Mouse (Mus musculus): ENCODE data around the gene Krt28.

Krt28 gene

DNA sequence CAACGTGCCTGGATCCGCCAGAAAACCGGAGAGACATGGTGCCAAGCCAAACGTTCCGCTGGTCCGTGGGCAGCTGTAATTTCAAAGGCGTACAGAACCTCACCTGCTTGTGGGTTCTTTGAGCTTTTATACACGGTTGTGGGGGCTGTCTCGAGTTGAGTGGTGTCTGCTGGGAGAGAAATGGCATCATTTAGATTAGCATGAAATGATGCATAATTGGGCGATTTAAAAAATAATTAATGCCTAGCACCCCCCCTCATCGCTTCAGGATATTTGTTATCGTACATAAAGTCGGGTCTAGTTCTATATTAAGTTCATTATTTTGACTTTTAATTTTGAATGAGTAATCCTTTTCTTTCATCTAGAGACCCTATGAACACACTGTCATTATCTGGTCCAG lies at the start of gene Krt28:
Gene Krt28, minus strand, starts transcription at position 101 of the 400 bp plus-strand sequence.
- DNase-seq (ENCODE audit: low spot score in 2 of 2): no peak

DNA sequence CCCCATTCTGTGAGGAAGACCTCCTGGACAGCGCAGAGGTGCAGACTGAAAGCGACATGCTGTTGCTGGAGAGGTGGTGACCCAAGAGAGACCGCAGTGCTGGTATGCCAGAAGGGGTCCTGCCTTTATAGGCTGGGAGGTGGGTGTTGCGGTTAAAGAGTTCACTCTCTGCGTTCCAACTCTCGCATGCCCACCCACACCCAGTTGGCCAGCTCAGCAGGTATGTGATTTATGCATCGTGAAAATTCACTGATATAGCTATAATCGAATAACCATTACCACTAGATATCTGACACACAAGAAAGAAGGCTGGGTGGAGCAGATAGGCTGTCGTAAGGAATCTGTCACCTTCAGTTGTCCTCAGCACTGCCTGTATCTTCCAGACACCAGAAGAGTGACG lies 47.5 kb upstream of the Krt28 start, which contains the start of gene Krt12:
Gene Krt12, minus strand, starts transcription at position 101 of the 400 bp plus-strand sequence.
- no peak for DNase-seq (ENCODE audit: low spot score in 2 of 2)

DNA sequence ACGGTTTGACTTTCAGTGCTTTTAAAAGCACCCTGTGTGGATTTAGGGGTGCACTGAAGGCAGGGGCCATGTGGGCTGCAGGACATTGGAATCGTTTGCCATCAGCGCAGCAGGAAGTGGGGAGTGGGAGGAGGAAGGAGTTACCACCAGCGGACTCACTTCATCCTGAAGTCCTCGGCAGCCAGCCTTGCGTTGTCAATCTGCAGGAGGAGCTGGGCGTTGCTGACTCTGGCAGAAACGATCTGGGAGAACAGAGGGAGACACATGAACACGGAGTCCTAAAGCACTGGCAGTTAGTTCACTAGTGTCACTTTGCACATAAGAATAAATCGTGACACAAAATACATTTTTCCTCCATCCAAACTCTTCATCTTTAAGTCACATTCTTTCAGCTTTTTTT lies 45.9 kb upstream of the Krt28 start:
- DNase-seq (ENCODE audit: low spot score in 2 of 2): no peak

DNA sequence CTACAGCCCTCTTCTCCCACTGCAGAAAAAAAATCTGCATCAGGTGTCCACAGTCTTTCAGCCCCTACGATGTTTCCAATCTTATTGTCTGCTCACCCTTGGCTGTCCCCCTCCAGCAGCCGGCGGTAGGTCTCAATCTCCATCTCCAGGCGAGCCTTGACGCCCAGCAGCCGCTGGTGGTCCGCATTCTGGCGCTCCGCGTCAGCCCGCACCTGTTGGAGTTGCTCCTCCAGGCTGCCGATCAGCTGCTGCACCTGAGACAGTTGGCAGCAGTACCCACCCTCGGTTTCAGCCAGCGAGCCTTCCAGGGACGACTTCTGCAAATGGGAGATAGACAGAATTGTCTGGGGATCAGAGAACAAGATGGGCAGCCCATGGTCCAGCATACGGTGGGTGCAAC lies 43.1 kb upstream of the Krt28 start:
- DNase-seq (ENCODE audit: low spot score in 2 of 2): no peak

DNA sequence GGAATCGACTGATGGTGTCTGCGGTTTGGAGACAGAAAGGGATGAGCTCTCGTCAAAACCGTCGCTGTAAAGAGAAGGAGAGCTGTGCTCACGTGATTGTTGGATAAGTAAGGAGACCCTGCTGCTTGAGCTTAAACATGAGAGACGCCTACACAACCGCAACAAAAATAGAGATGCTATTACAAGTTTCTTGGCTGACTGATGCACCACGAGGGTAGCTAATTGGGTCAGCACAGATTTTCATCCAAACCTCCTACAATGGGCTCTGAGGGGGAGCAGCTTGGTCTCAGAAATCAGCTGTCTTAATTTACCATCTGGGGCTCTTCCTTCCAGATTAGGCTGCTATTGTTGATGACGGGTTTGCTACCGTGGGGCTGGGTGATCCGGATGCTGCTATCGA lies 42.2 kb upstream of the Krt28 start:
- DNase-seq (ENCODE audit: low spot score in 2 of 2): no peak

DNA sequence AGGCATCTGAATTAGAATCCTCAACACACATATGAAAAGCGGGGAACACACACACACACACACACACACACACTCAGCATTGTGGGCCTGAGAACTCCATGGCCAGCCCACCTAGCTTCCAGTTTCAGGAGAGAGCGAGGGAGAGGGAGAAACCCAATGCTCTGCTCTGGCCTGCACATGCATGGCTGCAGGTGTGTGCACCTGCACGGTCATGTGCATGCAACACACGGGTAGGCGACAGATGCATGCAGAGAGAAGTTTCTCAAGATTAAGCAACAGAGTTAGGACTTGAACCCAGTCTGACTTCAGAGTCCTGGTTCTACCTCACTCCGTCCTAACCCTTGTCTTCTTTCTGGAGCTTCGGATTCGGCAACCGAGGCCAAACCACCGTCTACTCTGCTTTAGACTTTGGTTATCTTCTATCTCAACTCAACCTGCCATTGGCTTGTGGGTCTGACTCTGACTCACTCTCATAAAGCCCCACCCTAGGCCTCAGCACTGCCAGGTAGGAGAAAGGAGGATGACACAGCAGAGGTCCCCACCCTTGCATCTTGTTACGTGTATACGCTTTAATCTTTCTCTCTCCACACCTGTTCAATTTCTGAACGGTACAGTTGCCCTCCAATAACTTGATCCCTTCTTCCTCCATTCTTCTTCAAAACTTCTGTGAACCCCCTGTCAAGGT lies 39.9 kb upstream of the Krt28 start:
- DNase-seq (ENCODE audit: low spot score in 2 of 2): no peak

DNA sequence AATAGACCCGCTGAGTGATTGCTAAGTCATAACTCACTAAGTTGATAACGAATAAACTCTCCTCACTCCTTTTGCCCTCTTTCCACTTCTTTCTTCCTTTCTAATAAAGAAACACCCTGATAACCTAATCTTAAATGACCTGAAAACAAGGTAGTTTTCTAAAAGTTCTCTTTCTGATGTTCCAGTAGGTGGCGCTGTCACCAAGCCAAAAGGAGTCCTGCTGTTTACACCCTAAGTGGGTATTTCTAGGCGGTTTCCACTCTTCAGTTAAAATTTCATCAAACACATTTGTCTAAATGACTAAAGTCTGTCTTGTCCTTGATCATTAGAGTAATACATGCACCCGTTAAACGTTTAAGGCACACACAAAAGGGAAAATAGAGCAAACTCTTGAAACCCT lies 38.5 kb upstream of the Krt28 start:
- no peak for DNase-seq (ENCODE audit: low spot score in 2 of 2)

DNA sequence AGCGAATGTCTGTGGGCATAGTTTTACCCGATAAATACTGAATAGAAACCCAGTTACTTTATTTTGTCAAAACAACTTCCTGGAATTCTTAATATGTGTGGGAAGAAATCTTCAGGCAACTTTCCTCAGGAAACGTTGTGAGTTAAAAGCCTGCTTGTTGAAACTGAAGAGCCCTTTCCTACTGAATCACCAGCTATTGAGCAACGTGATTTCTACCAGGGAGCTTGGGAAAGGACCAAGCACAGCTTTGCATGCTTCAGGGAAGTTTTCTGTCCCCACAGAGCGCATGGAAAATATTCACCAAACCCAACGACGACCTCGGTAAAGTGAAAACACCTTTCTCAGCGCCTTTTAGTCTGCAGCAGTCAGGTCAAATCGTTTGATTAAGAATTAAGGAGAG lies 31.5 kb upstream of the Krt28 start:
- DNase-seq (ENCODE audit: low spot score in 2 of 2): no peak

DNA sequence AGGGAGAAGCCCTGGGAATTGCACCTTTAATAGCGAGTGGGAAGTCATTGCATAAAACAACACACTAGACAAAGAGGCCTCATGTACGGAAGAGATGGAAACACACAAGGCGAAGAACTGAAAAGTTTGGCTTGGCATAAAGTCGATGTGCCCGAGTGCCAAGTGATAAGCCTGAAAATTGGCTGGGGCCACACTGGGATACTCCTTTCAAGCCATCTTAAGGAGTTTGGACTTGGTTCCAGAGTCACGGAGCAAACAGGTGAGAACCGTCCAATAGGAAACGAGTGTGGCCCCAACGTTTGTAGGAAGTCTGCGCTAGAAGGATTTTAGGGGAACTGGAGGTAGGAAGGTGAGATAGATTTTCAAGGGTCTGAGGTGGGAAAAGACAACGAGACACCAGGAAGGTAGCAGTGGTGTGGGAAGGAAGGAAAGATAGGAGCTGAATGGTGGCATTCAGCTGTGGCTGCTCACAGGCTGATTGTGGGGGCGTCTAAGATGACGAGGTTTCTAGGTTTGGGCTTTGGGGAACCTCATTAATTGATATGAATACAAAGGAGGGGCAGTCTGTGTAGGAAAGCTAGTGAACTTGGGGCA lies 25.4 kb upstream of the Krt28 start:
- DNase-seq (ENCODE audit: low spot score in 2 of 2): no peak

DNA sequence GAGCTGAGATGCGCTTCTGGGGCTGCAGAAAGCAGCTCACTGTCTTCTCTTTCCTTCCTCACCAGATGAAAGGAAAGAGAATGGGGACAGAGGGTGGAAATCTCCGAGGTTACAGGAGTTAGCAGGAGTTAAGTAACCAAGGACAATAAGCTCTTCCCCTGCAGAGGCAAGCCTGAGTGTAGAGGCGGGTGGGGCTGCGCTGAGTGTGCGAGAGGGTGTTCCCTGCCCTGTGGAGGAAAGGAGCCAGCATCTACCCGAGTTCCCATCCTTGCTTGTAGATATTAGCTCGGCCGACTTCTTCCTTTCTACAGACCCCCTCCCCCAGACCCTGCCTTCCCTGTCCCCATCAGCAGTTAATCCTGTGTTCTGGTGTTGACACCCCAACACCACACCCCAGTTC lies 24.1 kb upstream of the Krt28 start:
- DNase-seq (ENCODE audit: low spot score in 2 of 2): no peak

DNA sequence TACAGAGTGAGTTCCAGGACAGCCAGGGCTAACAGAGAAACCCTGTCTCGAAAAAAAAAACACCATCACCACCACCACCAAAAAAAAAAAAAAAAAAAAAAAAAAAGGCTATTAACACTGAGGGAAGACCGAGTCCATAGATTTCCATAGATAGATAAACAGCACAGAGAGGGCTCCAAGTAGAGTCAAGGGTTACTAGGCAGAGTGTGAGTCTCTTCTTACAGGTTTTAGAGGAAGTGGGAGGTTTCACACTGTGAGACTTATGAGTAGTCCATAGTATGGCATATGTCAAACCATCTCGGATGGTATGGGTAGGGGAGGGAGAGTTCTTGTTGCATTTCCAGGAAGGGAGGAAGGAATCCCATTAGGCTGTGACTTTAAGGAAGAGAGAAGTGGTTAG lies 23.4 kb upstream of the Krt28 start:
- no peak for DNase-seq (ENCODE audit: low spot score in 2 of 2)

DNA sequence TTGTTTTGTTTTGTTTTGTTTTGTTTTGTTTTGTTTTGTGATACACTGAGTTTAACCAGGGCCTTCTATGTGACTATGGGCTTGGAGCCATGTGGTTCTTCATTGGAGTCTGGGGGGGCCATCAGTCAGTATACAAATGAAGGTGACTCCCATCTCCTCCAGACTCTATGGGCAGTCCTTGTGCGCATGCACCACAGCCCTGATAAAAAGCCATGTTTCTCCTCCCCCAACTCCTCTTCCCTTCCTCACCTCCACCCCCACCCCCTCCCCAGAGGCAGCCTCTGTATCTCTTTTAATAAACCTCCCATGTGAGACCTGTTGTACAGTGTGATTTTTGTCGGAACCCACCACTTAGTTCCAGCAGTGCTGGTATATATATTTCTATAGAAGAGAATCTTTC lies 22.0 kb upstream of the Krt28 start:
- no peak for DNase-seq (ENCODE audit: low spot score in 2 of 2)

DNA sequence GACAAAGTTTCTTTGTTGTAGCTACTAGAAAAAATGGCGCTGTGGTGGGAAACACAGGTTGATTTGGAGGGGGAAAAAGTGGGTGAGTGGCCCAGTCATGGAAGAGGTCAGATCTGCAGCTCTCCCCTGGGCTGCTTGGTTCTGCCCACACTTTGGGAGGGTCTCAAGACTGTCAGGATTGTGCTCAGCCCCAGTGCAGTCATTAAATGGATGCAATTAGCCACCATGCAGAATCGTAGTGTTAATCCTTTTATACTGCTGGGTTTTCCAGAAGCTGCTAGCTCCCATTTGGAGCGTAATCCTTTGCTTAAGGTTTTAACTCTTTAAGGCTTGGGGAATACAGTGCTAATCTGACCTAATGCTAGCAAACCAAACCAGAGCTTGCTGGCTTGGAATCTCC lies 21.3 kb upstream of the Krt28 start:
- no peak for DNase-seq (ENCODE audit: low spot score in 2 of 2)

DNA sequence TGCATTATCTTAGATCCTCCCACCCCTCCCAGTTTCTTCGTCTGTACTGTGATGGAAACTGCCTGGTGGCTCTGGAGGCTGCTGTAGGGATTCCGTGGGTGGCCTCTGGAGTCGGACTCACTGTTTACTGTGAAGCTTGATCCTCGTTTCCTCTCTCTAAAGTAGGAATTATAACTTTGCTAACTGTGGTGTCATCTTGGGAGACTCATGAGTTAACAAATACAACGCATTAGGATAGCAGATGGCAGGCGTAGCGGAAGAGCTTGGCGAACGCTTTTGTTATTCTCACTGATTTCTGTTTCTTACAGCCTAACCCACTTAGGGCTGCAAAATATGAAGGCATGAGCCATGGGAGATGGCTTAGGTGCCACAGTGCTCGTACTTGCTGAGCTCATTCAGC lies 17.8 kb upstream of the Krt28 start:
- DNase-seq (ENCODE audit: low spot score in 2 of 2): no peak

DNA sequence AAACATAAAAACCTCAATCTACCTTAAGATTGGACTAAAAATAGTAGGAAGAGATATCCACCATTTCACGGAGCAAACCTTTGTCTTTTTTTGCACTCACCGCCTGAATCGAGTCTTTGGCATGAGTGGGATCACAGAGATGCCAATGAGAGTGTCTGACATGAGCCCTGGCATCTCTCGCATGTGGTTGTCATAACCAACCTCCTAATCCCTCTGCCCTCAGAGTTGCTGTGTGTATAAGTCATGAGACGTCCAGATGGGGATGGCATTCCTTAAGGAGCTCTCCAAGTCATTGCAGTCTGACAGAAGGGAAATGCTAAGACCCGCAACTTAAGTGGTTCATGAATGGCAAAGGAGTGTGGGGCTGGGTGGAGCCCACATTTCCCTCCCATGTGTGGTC lies 16.7 kb upstream of the Krt28 start:
- DNase-seq (ENCODE audit: low spot score in 2 of 2): no peak

DNA sequence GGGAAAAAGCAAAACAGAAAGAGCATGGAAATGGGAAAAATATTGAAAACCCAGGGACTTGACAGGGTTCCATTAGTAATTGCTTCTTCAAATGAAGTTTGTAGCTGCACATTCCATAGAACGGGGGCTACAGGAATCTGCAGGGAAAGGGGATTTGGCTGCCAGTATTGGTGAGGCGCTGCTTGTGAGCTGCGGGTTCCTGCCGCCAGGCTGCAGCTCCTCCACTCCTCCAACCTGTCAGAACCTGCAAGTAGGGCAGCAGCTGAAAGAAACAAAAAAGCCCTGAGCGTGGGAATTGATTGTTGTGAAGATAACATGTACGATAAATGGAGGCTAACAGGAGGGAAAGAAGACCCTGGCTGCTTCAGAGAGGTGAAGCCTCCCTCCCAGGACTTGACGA lies 16.2 kb upstream of the Krt28 start:
- no peak for DNase-seq (ENCODE audit: low spot score in 2 of 2)

DNA sequence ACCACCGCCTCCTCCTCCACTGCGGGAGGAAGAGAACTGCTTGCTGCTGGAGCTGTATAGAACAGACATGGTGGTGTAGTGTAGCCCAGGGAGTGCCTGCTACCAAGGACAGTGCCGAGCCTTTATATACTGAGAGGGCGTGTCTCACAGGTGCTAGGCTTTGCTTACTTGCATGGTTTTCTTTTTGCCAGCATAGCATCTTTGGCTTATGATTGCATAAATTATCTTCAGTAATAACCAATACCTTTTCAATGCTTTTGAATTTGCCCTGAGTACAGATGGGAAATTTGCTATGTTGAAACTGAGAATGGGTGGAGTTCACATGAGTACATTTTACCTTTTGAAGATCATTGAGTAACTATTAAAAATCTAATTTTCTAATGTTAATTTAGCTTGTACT lies 14.6 kb upstream of the Krt28 start, which contains the start of gene Krt10:
Gene Krt10, minus strand, starts transcription at position 101 of the 400 bp plus-strand sequence.
- DNase-seq (ENCODE audit: low spot score in 2 of 2): no peak

DNA sequence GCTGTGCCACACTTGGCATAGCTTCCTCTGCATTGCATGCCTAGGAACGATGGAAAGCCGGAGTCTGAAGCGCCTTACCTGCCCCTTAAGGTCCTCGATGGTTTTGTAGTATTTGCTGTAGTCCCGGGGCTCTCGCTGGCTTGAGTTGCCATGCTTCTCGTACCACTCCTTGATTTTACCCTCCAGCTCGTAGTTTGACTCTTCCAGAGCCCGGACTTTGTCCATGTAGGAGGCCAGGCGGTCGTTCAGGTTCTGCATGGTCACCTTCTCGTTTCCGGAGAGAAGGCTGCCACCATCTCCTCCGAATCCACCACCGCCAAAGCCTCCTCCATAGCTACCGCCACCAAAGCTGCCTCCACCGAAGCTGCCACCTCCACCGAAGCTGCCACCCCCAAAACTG lies 14.0 kb upstream of the Krt28 start:
- DNase-seq (ENCODE audit: low spot score in 2 of 2): no peak

DNA sequence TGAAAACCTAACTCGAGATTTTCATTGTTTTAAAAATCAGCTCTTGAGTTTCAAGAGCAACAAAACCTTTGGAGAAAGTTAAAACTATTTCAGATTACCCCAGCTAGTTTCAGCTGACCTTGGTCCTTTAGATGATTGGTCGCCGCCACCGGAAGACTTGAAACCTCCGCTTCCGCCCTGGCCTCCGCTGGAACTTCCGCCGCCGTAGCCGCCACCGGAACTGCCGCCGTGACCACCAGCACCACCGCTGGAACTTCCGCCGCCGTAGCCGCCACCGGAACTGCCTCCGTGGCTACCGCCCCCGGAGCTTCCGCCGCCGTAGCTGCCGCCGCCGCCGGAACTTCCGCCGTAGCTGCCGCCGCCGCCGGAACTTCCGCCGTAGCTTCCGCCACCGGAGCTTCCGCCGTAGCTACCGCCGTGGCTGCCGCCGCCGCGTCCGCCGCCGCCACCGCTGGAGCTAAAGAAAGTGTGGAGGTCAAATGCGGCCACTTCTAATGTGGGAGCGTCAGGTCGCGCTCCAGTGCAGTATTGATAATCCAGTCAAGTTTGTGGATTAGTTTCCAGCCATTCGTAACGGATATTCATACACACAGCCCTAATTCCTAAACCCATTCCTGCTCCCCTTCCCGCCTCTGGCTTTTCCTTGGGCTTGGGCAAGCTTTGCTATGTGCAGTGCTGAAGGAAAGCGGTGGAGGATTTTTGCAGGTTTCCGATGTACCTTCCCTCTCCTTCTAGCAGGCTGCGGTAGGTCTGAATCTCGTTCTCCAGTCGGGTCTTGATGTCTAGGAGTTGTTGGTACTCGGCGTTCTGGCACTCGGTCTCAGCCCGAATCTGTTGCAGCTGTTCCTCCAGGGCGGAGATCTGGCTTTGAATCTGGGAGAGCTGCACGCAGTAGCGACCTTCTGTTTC lies 11.4 kb upstream of the Krt28 start:
- DNase-seq (ENCODE audit: low spot score in 2 of 2): peak; percentile 46 to 73

DNA sequence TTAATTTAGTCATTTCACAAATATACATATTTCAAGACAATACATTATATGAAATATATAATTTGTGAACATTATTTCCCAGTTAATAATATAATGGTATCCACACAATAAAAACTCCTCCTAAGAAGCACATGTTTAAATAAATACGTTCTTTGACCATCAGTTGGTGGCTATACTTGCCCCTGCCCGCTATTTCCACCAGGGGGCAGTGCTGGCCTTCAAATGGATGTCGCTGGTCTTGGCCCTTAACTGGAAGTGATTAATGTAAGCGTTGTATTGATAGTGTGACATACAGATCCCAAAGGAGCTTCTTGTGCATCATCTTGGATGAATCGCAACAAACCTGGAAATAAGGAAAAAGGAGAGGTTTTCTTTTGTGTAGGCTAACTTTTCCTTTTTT lies 4.9 kb upstream of the Krt28 start:
- DNase-seq (ENCODE audit: low spot score in 2 of 2): peak in 1 of 2 experiments; percentile 52

DNA sequence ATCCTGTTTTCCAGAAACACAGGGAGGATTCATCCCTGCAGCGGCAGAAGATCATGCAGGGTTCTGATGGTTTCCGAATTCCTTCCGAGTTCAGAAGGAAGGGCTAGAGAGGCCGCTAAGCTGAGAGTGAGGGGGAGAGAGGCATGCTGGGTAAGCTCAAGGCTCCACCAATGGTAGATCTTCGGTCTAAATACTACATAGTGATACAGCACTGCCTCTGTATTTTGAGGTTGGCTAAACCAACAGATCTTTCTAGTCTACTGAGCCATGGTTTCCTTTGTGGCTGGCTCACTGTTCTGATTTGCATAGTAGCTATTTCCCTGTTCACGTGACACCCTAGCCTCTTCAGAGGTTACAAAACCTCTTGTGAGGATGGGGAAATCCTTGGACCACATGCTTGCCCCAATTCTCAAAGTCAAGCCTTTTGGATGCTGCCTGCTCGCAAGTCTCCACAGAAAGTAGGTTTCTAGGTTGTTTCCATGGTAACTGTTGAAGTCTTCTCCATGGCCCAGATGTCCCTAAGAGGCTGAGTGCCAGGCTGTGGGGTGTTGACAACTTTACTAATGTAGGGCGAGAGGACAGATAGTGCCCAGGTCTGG lies 4.8 kb downstream of the Krt28 start:
- DNase-seq (ENCODE audit: low spot score in 2 of 2): no peak

DNA sequence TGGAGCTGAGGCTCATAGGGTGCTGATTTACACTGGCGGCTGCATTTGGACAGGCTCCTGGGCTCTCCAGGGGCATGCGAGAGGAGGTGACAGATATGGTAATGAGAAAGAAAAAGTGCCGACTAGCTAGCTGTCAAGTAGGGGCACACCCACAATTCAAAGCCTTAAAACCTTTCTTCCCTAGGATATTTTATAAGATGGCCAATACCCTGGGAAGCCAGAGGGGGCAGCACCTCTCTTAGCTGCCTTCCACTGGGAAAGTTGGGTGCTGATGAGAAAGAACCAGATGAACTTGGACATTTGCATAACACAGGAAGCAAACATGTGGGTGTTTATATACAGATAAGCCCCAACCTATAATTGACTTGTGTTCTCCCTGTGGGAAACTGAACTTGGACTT lies 5.5 kb downstream of the Krt28 start:
- no peak for DNase-seq (ENCODE audit: low spot score in 2 of 2)
